Mouse (Mus musculus) olfactory bulb, adult 2 months (tissue): ENCODE measurements at regions not wholly inside any gene's neighbourhood (a gene's known extent, or its start where the extent isn't known, plus 50 kb on each side); places are given as distances from the start of the nearest gene placed in this dataset.

Experiments used
- CTCF ChIP-seq: fragments of 200-500 bp; IDR thresholded peaks from 2 replicates; pipeline ENCODE4 v1.5.1; 2012; ENCODE audit warnings: low read depth, mild to moderate bottlenecking, low read length, moderate library complexity; ENCODE audit not compliant: insufficient read depth
- POLR2A ChIP-seq: fragments of 200-500 bp; IDR thresholded peaks from 2 replicates; pipeline ENCODE4 v1.6.1; 2012; ENCODE audit warnings: mild to moderate bottlenecking, low read depth, low read length, moderate library complexity; ENCODE audit not compliant: insufficient read depth

GRCm38 (mm10) chr9:33407517-33407916 lies 771.5 kb downstream of the Ets1 start:
- TF ChIP-seq POLR2A (no peak), CTCF (no peak)
